Mouse (Mus musculus): ENCODE measurements around the gene Adam11. TPM values are rescaled to one million over a fixed set of nuclear protein-coding genes. Genes with fewer than 3 reads are reported as not detected.

Gene Adam11
- total RNA-seq, 2 experiments from 2014 or later, result 117 to 129 TPM

DNA sequence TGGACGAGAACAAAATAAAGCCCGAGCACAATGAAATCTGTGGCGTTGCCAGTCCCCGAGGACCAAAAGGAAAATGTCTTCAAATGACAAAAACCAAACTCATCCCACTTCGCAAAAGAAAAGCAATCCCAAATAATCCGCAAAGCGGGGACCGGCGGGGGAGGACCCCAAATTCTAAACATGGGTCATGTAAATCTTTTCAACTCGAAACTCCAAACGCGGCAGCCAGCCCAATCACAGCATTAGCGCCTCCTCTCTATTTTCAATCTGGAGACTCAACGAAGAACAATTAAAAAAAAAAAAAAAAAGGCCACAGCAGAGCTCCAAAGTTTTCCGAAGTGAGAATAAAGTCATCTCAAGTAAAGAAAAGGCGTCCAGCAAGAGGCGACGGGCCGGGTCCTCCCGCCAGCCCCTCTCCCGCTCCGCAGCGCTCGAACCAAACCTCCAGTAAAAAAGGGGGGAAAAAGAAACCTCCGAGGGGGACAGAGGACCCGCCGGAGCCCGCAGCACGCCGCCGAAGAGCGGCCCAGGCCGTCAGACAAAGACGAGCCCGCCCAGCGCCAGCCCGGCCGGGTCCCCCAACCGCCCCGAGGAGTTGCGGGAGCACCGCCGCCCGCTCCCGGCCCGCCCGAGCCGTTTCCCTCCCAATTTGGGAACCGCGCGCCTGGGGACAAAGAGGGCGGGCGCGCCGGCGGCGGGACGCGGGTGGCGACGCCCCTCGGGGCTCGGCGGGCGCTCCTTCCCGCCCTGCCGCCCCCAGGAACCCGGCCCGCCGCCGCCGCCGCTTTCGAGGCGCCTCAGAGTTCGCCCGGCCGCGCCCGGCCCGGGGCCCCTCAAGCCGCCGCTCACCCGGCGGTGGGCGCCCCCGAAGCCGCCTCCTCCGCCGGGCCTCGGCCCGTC, 57.1 kb downstream of the Adam11 start:
- DNase-seq (ENCODE audit: low spot score in 2 of 2), result no peak
- intact Hi-C loops (cut with DNase I), result loop anchor here (5.0 kb wide), 1 partner anchor 36 kb away; no protein-coding TSS in a partner anchor

DNA sequence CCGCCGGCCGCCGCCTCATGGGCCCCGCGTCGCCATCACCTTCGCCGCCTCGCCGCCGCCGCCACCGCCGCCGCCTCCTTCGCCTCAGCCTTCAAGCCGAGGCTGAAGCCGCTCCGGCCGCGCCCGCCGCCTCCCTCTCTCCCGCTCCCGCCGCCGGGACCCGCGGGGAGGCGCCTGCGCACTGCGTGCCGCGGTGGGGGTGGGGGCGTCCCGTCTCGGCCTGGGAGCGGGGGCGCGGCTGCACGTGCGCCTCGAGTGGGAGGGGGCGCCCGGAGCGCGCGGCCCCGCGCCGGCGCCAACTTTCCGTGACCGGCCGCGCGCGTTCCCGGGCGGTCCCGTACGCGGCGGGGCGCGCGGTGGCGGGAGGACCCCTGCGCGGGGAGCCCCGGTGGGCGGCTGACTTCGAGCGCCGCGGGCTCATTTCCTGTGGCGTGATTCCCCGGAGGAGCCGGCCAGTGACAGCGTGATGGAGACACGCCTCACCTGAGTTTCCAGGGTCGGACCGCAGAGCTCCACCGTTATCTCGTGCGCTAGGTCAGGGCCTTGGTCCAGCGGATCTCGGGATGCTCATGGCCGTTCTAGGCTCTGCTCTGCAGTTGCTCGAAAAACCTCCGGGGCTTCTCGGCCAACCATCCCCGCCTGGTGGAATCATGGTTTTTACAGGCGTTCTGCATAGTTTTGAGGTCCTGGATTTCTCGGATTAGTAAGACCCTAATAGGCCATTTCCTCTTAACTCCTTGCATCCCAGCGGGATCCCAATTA, 58.0 kb downstream of the Adam11 start, which contains the start of gene Gjc1:
Gene Gjc1, minus strand, starts transcription at position 680 of the 762 bp plus-strand sequence.
- intact Hi-C loops (cut with DNase I), result loop anchor here (5.0 kb wide), 1 partner anchor 37 kb away; no protein-coding TSS in a partner anchor
- DNase-seq (ENCODE audit: low spot score in 2 of 2), result peak in 1 of 2 experiments; percentile 59

DNA sequence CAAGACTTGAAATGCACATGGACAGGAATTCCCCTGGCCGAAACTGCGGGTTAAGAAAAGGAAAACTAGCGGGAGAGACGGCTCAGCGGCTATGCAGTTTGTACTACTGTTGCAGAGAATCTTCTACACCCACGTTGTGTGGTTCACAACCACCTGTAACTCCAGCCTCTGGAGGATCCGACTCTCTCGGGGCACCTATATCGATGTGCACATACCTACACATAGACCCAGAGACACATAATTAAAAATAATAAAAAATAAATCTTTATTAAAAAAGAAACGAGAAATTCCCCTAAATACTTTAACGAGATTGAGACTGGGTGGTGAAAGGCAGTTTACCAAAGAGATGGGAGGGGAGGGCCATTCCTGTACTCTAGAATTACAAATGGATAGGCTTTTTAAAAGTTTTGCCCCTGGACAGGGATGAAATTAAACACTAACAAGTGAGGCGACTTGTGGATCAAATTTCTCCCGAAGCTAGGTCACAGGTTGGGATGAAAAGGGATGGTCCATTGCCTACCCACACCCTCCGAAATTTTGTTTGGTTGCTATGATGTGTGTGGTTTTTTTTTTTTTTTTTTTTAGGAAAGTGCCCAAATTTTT, 58.6 kb downstream of the Adam11 start:
- intact Hi-C loops (cut with DNase I), result loop anchor here (5.0 kb wide), 1 partner anchor 38 kb away; no protein-coding TSS in a partner anchor
- DNase-seq (ENCODE audit: low spot score in 2 of 2), result peak in 1 of 2 experiments; percentile 8

DNA sequence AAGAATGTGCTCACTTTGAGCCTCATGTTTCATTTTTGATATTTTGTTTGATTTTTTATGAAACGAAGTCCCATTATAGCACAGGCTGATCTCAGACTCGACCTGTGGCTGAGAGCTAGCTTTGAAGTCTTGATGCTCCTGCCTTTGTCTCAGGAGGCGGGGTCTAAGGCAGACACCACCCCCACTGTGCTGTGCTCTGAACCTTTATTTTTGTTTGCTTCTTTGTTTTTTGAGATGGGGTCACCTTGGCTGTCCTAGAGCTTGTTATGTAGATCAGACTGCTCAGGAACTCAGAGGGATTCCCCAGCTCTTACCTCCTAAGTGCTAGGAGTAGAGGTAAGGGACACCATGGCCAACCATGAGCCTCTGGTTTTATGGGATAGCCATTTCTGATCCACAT, 59.2 kb downstream of the Adam11 start:
- DNase-seq (ENCODE audit: low spot score in 2 of 2), result no peak
- intact Hi-C loops (cut with DNase I), result no loop called here

DNA sequence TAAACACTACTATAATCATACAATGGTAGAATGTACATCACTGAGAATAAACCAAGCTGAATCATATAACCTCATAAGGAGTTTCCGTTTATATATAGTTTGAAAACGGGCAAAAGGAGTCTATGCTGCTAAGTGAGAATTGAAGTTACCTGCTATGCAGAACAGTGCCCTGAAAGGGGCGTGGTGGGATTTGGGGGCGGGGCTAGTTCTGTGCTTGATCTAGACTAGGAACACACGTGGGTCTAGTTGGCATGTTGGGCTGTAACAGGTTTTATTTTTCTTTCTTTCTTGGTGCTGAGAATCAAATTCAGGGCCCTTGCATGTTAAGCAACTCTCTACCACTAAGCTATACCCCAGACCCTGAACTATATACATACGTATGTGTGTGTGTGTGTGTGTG, 60.0 kb downstream of the Adam11 start:
- no peak for DNase-seq (ENCODE audit: low spot score in 2 of 2)
- intact Hi-C loops (cut with DNase I), result no loop called here

DNA sequence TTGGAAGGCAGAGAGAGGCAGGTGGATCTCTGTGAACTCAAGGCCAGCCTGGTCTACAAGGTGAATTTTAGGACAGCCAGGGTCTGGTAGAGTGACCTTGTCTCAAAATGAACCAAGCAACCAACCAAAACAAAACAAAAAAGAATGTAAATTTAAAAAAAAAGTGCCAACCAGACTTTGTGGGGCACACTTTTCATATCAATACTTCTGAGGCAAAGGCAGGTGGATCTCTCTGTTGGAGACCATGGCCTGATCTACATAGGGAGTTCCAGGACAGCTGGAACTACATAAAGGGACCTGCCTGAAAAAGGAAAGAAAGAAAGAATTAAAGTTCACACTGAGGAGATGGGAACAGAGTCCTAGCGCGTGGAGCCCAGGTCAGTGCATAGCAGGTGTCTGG, 65.2 kb downstream of the Adam11 start:
- DNase-seq (ENCODE audit: low spot score in 2 of 2), result no peak
- intact Hi-C loops (cut with DNase I), result no loop called here

DNA sequence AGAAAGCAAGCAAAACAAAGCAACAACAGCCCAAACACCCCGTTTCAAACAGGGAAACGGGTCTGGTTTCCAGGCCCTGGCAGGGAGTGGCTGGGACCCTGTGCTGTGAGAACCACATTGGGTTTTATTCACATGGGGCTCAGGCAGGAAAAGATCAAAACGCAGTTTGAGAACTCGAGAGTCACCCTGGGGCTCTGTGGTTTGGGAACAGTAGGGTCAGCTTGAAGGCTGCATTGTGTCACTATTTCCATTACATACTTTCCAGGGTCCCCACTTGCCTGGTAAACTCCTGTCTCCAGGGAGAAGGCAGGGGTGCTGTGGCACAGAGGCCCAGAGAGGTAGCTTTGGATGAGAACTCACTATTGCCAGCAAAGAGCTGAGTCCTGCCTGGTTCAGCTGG, 65.9 kb downstream of the Adam11 start:
- intact Hi-C loops (cut with DNase I), result no loop called here

More for the DNA sequence above, 65.9 kb downstream of the Adam11 start:
- DNase-seq (ENCODE audit: low spot score in 2 of 2), result no peak

Other genes with a start within 250 kb of the Adam11 start
- 10 to 100 TPM; 52.1 to 62.1 TPM for gene Gpatch8, start 205.0 kb upstream of the Adam11 start, total RNA-seq (2021)
- 1 to 10 TPM; 3.5 to 9.8 TPM for gene Gm11627, start 182.0 kb upstream of the Adam11 start, total RNA-seq (2021)
- 10 to 100 TPM; 10.6 to 11.1 TPM for gene Fzd2, start 157.0 kb upstream of the Adam11 start, total RNA-seq (2021)
- gene Meioc, start 97.7 kb upstream of the Adam11 start, total RNA-seq (2021), result not detected
- gene Ccdc43, start 63.7 kb upstream of the Adam11 start, total RNA-seq (2021), result 10 to 100 TPM; 24.0 to 30.1 TPM
- gene Gjc1, start 58.3 kb downstream of the Adam11 start, total RNA-seq (2021), result 10 to 100 TPM; 12.9 to 13.0 TPM
- gene Higd1b, start 74.4 kb downstream of the Adam11 start, total RNA-seq (2021), result 1 to 10 TPM; 8.2 to 9.3 TPM
- gene Eftud2, start 119.5 kb downstream of the Adam11 start, total RNA-seq (2021), result 100 to 1,000 TPM; 111 to 113 TPM
- 1 to 10 TPM; 2.0 to 2.1 TPM for gene Ccdc103, start 119.8 kb downstream of the Adam11 start, total RNA-seq (2021)
- under 1 TPM; 0.22 to 0.36 TPM for gene Fam187a, start 123.7 kb downstream of the Adam11 start, total RNA-seq (2021)
- gene Gfap, start 139.5 kb downstream of the Adam11 start, total RNA-seq (2021), result 100 to 1,000 TPM in 1 of 2 experiments, 10 to 100 TPM in 1; 96.5 to 141 TPM
- under 1 TPM; 0.57 to 0.93 TPM for gene Kif18b, start 163.7 kb downstream of the Adam11 start, total RNA-seq (2021)
- 10 to 100 TPM; 20.7 to 25.2 TPM for gene C1ql1, start 185.2 kb downstream of the Adam11 start, total RNA-seq (2021)